Mouse (Mus musculus): ENCODE data around the gene Acer2.

- TF ChIP-seq CTCF (IDR thresholded peaks at IDR 0.05; ENCODE audit: extremely low read depth, insufficient read depth, insufficient read length, insufficient replicate concordance) (no peak), POLR2A (IDR thresholded peaks at IDR 0.05; ENCODE audit: low read depth, low read length) (no peak)
These were observed 5.3 kb downstream of the Acer2 start for GRCm38 (mm10) chr4:86879477-86879876.
